Mouse (Mus musculus): ENCODE measurements around the gene Sap18. TPM values are rescaled to one million over a fixed set of nuclear protein-coding genes. Genes with fewer than 3 reads are reported as not detected.

Gene Sap18
- total and polyA plus RNA-seq, 3 experiments, result 50.1 to 373 (median 128) TPM

- no peak for ATAC-seq (ENCODE audit: extremely low read depth, insufficient number of reproducible peaks, low FRiP score, poor library complexity, severe bottlenecking)
- DNase-seq (ENCODE audit: low spot score), result no peak
- peaks cover 89% of the 10 kb centered on the region for H3K36me3 ChIP-seq (replicated peaks)
Observed at GRCm38 (mm10) chr14:57811844-57812243, 13.9 kb downstream of the Sap18 start.

GRCm38 (mm10) chr14:57820839-57821238 is 22.9 kb downstream of the Sap18 start:
- DNase-seq (ENCODE audit: low spot score) (no peak), ATAC-seq (ENCODE audit: extremely low read depth, insufficient number of reproducible peaks, low FRiP score, poor library complexity, severe bottlenecking) (no peak)
- TF ChIP-seq POLR2AphosphoS5 (IDR thresholded peaks at IDR 0.05; ENCODE audit: insufficient replicate concordance, low read depth, low read length), result no peak
- no peak for TF ChIP-seq GATA2 (IDR thresholded peaks at IDR 0.05; ENCODE audit: borderline replicate concordance, low read depth, low read length)
- TF ChIP-seq GATA1 (IDR thresholded peaks at IDR 0.05; ENCODE audit: borderline replicate concordance, low read length), result no peak
- TF ChIP-seq TAL1 (conservative IDR thresholded peaks at IDR 0.05; ENCODE audit: low read depth, low read length), result no peak
- TF ChIP-seq CTCF (IDR thresholded peaks at IDR 0.05; ENCODE audit: low read depth, low read length), result no peak
- Histone ChIP-seq H3K4me3 (ENCODE audit: low read depth, low read length) (no peak overlapping the region), H3K36me3 (replicated peaks) (peaks cover 77% of the 10 kb centered on the region), H3K9me3 (replicated peaks) (no peaks in the 10 kb centered on the region), H3K4me1 (ENCODE audit: insufficient read depth, low read depth, low read length) (peaks cover 31% of the 10 kb centered on the region), H3K27me3 (ENCODE audit: insufficient read depth, low read length) (no peaks in the 10 kb centered on the region)

More at GRCm38 (mm10) chr14:57811844-57812243, 13.9 kb downstream of the Sap18 start:
- Histone ChIP-seq H3K4me3 (ENCODE audit: low read depth, low read length) (no peak overlapping the region), H3K9me3 (replicated peaks) (no peaks in the 10 kb centered on the region), H3K27me3 (ENCODE audit: insufficient read depth, low read length) (no peaks in the 10 kb centered on the region), H3K4me1 (ENCODE audit: insufficient read depth, low read depth, low read length) (peaks cover 16% of the 10 kb centered on the region; the same call in 1 of the 2 replicates)
- TF ChIP-seq CTCF (IDR thresholded peaks at IDR 0.05; ENCODE audit: low read depth, low read length) (no peak), GATA1 (IDR thresholded peaks at IDR 0.05; ENCODE audit: borderline replicate concordance, low read length) (no peak), GATA2 (IDR thresholded peaks at IDR 0.05; ENCODE audit: borderline replicate concordance, low read depth, low read length) (no peak), POLR2AphosphoS5 (IDR thresholded peaks at IDR 0.05; ENCODE audit: insufficient replicate concordance, low read depth, low read length) (no peak), TAL1 (conservative IDR thresholded peaks at IDR 0.05; ENCODE audit: low read depth, low read length) (no peak)

- Histone ChIP-seq H3K36me3 (replicated peaks) (peaks cover 51% of the 10 kb centered on the region), H3K9me3 (replicated peaks) (no peaks in the 10 kb centered on the region), H3K4me3 (ENCODE audit: low read depth, low read length) (peak within 1 kb of the TSS; percentile 94), H3K4me1 (ENCODE audit: insufficient read depth, low read depth, low read length) (peaks cover 30% of the 10 kb centered on the region), H3K27me3 (ENCODE audit: insufficient read depth, low read length) (no peaks in the 10 kb centered on the region)
- peak; percentile 84 for DNase-seq (ENCODE audit: low spot score)
- TF ChIP-seq GATA1 (IDR thresholded peaks at IDR 0.05; ENCODE audit: borderline replicate concordance, low read length) (no peak), POLR2AphosphoS5 (IDR thresholded peaks at IDR 0.05; ENCODE audit: insufficient replicate concordance, low read depth, low read length) (0 out of 2 replicates have a peak, but pooled peaks have one; percentile 46)
- peak; percentile 79 for ATAC-seq (ENCODE audit: extremely low read depth, insufficient number of reproducible peaks, low FRiP score, poor library complexity, severe bottlenecking)
Observed at GRCm38 (mm10) chr14:57825788-57826751, 28.1 kb downstream of the Sap18 start, which contains the start of the genes Ska3 and Mrpl57. Gene Ska3 (minus strand): TSS chr14:57826185. Gene Mrpl57 (plus strand): TSS chr14:57826234.

DNA sequence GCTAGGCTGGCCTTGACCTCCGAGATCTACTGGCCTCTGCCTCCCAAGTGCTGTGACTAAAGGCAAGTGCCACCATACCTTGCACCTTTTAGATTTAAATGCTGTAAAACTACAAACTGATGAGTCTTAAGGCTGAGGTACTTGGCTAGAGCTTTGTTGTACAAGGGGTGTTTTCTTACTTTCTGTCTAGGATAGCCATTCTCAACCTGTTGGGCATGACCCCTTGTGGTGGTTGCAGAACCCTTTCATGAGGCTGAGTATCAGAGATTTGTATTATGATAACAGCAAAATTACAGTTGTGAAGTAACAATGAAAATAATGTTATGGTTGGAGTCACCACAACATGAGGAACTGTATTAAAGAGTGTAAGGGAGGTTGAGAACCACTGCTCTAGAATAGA is 29.3 kb downstream of the Sap18 start:
- peaks cover 46% of the 10 kb centered on the region for H3K36me3 ChIP-seq (replicated peaks)
- ATAC-seq (ENCODE audit: extremely low read depth, insufficient number of reproducible peaks, low FRiP score, poor library complexity, severe bottlenecking), result 0 out of 2 replicates have a peak, but pooled peaks have one; percentile 7

GRCm38 (mm10) chr14:57833526-57833925 is 35.5 kb downstream of the Sap18 start:
- no peak overlapping the region for H3K4me3 ChIP-seq (ENCODE audit: low read depth, low read length)
- H3K9me3 ChIP-seq (replicated peaks), result no peaks in the 10 kb centered on the region
- TF ChIP-seq TAL1 (conservative IDR thresholded peaks at IDR 0.05; ENCODE audit: low read depth, low read length) (no peak), GATA1 (IDR thresholded peaks at IDR 0.05; ENCODE audit: borderline replicate concordance, low read length) (no peak), GATA2 (IDR thresholded peaks at IDR 0.05; ENCODE audit: borderline replicate concordance, low read depth, low read length) (no peak), POLR2AphosphoS5 (IDR thresholded peaks at IDR 0.05; ENCODE audit: insufficient replicate concordance, low read depth, low read length) (no peak)
- DNase-seq (ENCODE audit: low spot score) (no peak), ATAC-seq (ENCODE audit: extremely low read depth, insufficient number of reproducible peaks, low FRiP score, poor library complexity, severe bottlenecking) (no peak)
- peaks cover 57% of the 10 kb centered on the region for H3K36me3 ChIP-seq (replicated peaks)
- no peaks in the 10 kb centered on the region for H3K27me3 ChIP-seq (ENCODE audit: insufficient read depth, low read length)
- no peaks in the 10 kb centered on the region for H3K4me1 ChIP-seq (ENCODE audit: insufficient read depth, low read depth, low read length)

More for the DNA sequence above, 29.3 kb downstream of the Sap18 start:
- DNase-seq (ENCODE audit: low spot score), result no peak
- Histone ChIP-seq H3K27me3 (ENCODE audit: insufficient read depth, low read length) (no peaks in the 10 kb centered on the region), H3K9me3 (replicated peaks) (no peaks in the 10 kb centered on the region), H3K4me3 (ENCODE audit: low read depth, low read length) (peak overlapping the region; percentile 94), H3K4me1 (ENCODE audit: insufficient read depth, low read depth, low read length) (peaks cover 24% of the 10 kb centered on the region)
- no peak for TF ChIP-seq GATA1 (IDR thresholded peaks at IDR 0.05; ENCODE audit: borderline replicate concordance, low read length)
- no peak for TF ChIP-seq GATA2 (IDR thresholded peaks at IDR 0.05; ENCODE audit: borderline replicate concordance, low read depth, low read length)
- no peak for TF ChIP-seq TAL1 (conservative IDR thresholded peaks at IDR 0.05; ENCODE audit: low read depth, low read length)
- TF ChIP-seq POLR2AphosphoS5 (IDR thresholded peaks at IDR 0.05; ENCODE audit: insufficient replicate concordance, low read depth, low read length), result no peak
- no peak for TF ChIP-seq CTCF (IDR thresholded peaks at IDR 0.05; ENCODE audit: low read depth, low read length)

- Histone ChIP-seq H3K9me3 (replicated peaks) (no peaks in the 10 kb centered on the region), H3K4me3 (ENCODE audit: low read depth, low read length) (no peak overlapping the region), H3K27me3 (ENCODE audit: insufficient read depth, low read length) (no peaks in the 10 kb centered on the region), H3K36me3 (replicated peaks) (peaks cover 56% of the 10 kb centered on the region), H3K4me1 (ENCODE audit: insufficient read depth, low read depth, low read length) (no peaks in the 10 kb centered on the region)
- ATAC-seq (ENCODE audit: extremely low read depth, insufficient number of reproducible peaks, low FRiP score, poor library complexity, severe bottlenecking), result no peak
- no peak for TF ChIP-seq POLR2AphosphoS5 (IDR thresholded peaks at IDR 0.05; ENCODE audit: insufficient replicate concordance, low read depth, low read length)
- no peak for TF ChIP-seq CTCF (IDR thresholded peaks at IDR 0.05; ENCODE audit: low read depth, low read length)
- TF ChIP-seq TAL1 (conservative IDR thresholded peaks at IDR 0.05; ENCODE audit: low read depth, low read length), result no peak
- TF ChIP-seq GATA1 (IDR thresholded peaks at IDR 0.05; ENCODE audit: borderline replicate concordance, low read length), result no peak
- no peak for TF ChIP-seq GATA2 (IDR thresholded peaks at IDR 0.05; ENCODE audit: borderline replicate concordance, low read depth, low read length)
- no peak for DNase-seq (ENCODE audit: low spot score)
Observed at GRCm38 (mm10) chr14:57835157-57835556, 37.2 kb downstream of the Sap18 start.
